Mouse (Mus musculus): ENCODE measurements around the gene Mepce. TPM values are rescaled to one million over a fixed set of nuclear protein-coding genes. Genes with fewer than 3 reads are reported as not detected.
A peak's percentile ranks its signal among the peaks of the same experiment; 100 is the strongest.

Mepce gene
- polyA plus RNA-seq, 1 experiment from 2014 or later = 9.2 TPM

DNA sequence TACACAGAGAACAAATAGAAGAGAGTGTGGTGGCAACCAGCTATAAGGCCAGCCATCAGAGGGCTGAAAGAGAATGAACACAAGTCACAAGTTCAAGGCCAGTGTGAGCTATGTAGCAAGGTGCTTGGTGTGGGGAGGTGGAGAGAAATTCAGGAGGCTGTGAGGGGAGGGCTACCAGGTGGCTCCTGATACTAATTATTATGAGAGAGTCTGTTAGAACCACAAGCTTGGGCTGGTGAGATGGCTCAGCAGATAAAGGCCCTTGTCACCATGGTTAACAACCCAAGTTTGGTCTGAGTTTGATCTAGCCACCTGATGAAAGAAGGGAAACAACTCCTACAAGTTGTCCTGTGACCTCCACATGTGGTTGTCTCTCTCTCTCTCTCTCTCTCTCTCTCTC, 14.7 kb downstream of the Mepce start:
- no peak for ATAC-seq
- Histone ChIP-seq H3K4me3 (replicated peaks) (no peak overlapping the region), H3K27ac (no peak overlapping the region), H3K9ac (no peak overlapping the region), H3K27me3 (replicated peaks) (no peaks in the 10 kb centered on the region), H3K4me1 (replicated peaks) (0 out of 2 replicates have a peak, but pooled peaks cover 8% of the 10 kb centered on the region), H3K4me2 (replicated peaks) (no peak overlapping the region), H3K9me3 (no peaks in the 10 kb centered on the region), H3K36me3 (no peaks in the 10 kb centered on the region)

DNA sequence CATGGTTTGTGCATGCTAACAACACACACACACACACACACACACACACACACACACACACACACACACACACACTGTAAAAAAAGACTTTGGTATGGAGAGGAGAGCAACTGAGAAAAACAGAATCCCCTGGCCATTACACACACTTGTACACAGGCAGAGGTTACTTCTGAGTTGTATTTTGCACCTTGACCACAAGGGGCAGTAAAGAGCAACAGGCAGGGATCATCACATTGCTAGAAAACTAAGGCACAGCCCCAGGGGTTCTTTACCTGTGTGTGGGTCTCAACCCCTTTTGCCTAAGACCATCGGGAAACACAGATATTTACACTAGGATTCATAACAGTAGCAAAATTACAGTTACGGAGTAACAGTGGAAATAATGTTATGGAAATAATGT, 16.7 kb downstream of the Mepce start:
- Histone ChIP-seq H3K9ac (no peak overlapping the region), H3K27me3 (replicated peaks) (no peaks in the 10 kb centered on the region), H3K4me1 (replicated peaks) (no peaks in the 10 kb centered on the region), H3K4me3 (replicated peaks) (no peak overlapping the region), H3K27ac (no peak overlapping the region), H3K36me3 (no peaks in the 10 kb centered on the region), H3K9me3 (no peaks in the 10 kb centered on the region), H3K4me2 (replicated peaks) (no peak overlapping the region)
- peak; percentile 46; the same call in 1 of the 2 replicates for ATAC-seq
- 47% methylated on average over 2 of the region's 2 CpGs for WGBS

DNA sequence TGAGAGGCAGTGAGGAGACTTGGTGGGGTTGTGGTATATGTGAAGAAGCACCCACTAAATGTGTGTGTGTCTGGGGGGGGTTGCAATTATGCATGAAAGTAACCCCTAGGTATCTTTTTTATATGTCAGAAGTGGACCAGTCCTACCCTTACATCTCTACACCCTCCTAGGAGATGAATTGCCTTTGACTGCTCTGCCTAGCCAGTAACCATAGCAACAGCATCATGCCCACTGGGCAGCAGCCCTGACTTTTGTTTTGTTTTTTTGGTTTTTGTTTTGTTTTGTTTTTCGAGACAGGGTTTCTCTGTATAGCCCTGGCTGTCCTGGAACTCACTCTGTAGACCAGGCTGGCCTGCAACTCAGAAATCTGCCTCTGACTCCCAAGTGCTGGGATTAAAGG, 19.0 kb downstream of the Mepce start:
- H3K4me3 ChIP-seq (replicated peaks) = no peak overlapping the region
- no peak overlapping the region for H3K4me2 ChIP-seq (replicated peaks)
- WGBS = 59% methylated on average over 1 of the region's 1 CpGs
- H3K4me1 ChIP-seq (replicated peaks) = no peaks in the 10 kb centered on the region
- H3K36me3 ChIP-seq = no peaks in the 10 kb centered on the region
- no peaks in the 10 kb centered on the region for H3K9me3 ChIP-seq
- no peaks in the 10 kb centered on the region for H3K27me3 ChIP-seq (replicated peaks)
- H3K27ac ChIP-seq = no peak overlapping the region
- no peak overlapping the region for H3K9ac ChIP-seq
- no peak for ATAC-seq

DNA sequence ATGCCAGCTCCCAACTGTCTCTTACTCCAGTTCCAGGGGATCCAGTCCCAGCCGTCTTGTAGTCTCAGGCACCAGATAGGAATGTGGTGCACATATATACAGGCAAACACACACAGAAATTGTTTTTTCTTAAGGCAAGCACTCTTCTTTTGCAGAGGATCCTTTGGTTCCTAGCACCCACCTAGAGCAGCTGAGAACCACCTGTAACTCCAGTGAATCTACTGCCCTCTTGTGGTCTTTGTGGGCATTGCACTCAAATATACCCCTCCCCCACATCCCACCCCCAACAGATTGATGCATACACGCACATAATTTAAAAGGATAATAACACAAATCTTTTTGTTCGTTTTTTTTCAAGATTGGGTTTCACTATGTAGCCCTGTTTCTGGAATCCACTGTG, 21.2 kb downstream of the Mepce start:
- H3K9ac ChIP-seq = no peak overlapping the region
- H3K4me3 ChIP-seq (replicated peaks) = no peak overlapping the region
- H3K4me2 ChIP-seq (replicated peaks) = no peak overlapping the region
- H3K27me3 ChIP-seq (replicated peaks) = no peaks in the 10 kb centered on the region
- H3K36me3 ChIP-seq = no peaks in the 10 kb centered on the region
- no peaks in the 10 kb centered on the region for H3K9me3 ChIP-seq
- H3K4me1 ChIP-seq (replicated peaks) = no peaks in the 10 kb centered on the region
- H3K27ac ChIP-seq = no peak overlapping the region
- ATAC-seq = no peak
- WGBS = 59% methylated on average over 3 of the region's 3 CpGs

DNA sequence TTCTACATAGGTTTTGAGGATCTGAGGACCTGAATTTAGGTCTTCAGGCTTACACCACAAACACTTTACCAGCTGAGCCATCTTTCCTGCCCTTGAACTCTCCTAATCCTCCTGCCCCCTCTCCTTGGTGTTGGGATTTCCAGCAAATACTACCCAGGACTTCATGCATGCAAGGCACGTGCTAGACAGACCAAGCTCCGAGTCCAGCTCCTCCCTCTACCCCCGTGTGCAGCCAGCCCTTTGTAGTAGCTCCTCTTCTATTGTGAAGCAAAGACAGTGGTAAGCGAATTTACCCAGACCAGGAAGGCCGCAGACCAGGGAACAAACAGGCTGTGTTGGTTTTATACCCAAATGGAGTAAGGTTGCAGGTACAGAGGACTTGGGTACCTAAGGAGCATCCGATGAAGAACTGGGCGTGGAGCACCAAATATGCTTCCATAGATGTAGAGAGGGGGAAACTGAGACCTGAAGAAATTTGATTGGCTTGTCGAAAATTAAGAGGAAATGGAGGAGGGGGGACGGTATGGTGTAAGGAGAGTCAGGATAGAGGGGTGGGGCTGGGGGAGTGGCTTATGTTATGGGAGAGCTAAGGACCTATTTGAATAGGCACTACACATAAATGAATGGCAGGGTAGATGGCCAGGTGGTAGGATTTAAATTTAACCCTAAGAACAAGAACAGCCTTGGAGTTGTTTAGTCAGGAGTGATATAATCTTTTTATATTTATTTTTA, 22.7 kb downstream of the Mepce start:
- no peak for ATAC-seq

DNA sequence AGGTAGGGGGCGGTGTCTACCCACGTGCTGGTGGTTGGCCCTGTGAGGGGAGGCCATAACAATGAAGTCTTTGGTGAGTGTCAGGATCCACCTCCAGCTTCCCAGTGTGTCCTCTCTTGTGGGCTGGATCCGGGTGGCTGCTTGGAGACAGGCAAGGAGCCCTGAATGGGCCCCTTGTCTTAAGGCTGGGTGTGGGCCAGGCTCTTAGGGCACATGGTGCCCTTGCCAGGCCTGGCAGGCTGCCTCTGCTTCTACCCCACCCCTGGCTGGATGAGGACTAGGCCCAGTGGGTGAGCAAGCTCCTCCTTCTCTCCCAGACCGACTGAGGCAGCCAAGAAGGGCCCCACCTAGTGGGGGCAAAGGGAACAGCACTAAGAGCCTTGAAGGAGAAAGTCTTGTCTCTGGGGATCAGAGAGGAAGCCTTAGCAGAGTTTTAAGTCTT, 27.5 kb downstream of the Mepce start:
- Histone ChIP-seq H3K4me3 (replicated peaks) (no peak overlapping the region), H3K4me2 (replicated peaks) (no peak overlapping the region), H3K27me3 (replicated peaks) (no peaks in the 10 kb centered on the region), H3K9me3 (no peaks in the 10 kb centered on the region), H3K36me3 (peaks cover 31% of the 10 kb centered on the region), H3K4me1 (replicated peaks) (peaks cover 7% of the 10 kb centered on the region), H3K27ac (no peak overlapping the region), H3K9ac (no peak overlapping the region)
- ATAC-seq = peak; percentile 79
- 36% methylated on average over 4 of the region's 4 CpGs for WGBS

More for the DNA sequence above, 22.7 kb downstream of the Mepce start:
- H3K9ac ChIP-seq = no peak overlapping the region
- WGBS = 53% methylated on average over 9 of the region's 9 CpGs
- no peak overlapping the region for H3K4me2 ChIP-seq (replicated peaks)
- H3K36me3 ChIP-seq = 0 out of 2 replicates have a peak, but pooled peaks cover 3% of the 10 kb centered on the region
- no peak overlapping the region for H3K4me3 ChIP-seq (replicated peaks)
- H3K9me3 ChIP-seq = no peaks in the 10 kb centered on the region
- H3K27ac ChIP-seq = no peak overlapping the region
- peaks cover 3% of the 10 kb centered on the region for H3K4me1 ChIP-seq (replicated peaks)
- H3K27me3 ChIP-seq (replicated peaks) = no peaks in the 10 kb centered on the region

DNA sequence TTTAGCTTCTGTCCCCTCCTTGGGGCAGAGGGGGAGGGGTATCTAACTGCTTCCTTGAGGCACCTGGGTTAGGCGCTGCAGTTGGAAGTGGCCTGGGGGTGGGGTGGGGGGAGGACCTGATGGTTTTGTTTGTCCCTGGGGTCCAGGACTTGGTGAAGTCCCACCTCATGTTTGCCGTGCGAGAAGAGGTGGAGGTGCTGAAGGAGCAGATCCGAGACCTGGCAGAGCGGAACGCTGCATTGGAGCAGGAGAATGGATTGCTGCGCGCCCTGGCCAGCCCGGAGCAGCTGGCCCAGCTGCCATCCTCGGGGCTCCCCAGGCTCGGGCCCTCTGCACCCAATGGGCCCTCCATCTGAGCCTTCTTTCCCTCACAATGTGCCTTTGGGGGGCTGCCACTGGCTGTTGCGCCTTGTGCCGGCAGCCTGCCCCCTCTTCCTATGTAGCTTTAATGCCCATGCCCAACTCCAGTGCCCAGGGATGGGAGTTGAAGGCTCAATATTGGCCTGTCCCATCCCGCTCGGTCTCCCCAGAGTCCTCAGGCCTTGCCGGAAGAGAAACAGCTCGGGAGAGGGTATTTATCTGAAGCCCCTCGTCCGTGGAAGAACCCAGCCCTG, 28.4 kb downstream of the Mepce start:
- H3K27ac ChIP-seq = no peak overlapping the region
- 93% methylated on average over 19 of the region's 19 CpGs for WGBS
- no peaks in the 10 kb centered on the region for H3K27me3 ChIP-seq (replicated peaks)
- H3K36me3 ChIP-seq = peaks cover 31% of the 10 kb centered on the region
- no peak overlapping the region for H3K4me2 ChIP-seq (replicated peaks)
- ATAC-seq = no peak
- peaks cover 7% of the 10 kb centered on the region for H3K4me1 ChIP-seq (replicated peaks)
- no peaks in the 10 kb centered on the region for H3K9me3 ChIP-seq
- no peak overlapping the region for H3K4me3 ChIP-seq (replicated peaks)
- H3K9ac ChIP-seq = no peak overlapping the region

DNA sequence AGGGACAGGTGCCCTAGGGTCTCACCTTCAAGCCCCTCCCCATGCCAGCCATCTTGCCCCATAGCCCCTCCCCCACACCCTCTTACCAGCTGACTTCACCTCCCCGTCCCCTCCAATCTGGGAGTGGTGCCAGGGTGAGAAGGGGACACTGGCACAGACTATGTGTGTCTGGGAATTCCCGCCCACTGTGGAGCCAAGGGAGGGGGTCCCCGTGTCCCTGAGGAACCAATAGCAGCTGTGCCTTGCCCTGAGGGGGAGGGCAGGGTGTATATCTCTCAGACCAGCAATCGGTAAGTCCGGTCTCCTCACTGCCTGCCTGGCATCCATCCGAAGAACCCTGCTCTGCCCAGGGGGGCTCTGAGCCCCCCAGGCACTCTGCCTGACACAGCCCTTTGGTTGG, 29.6 kb downstream of the Mepce start:
- no peak for ATAC-seq
- Histone ChIP-seq H3K27me3 (replicated peaks) (no peaks in the 10 kb centered on the region), H3K4me3 (replicated peaks) (no peak overlapping the region), H3K9ac (no peak overlapping the region), H3K4me1 (replicated peaks) (peaks cover 12% of the 10 kb centered on the region), H3K27ac (no peak overlapping the region), H3K36me3 (peaks cover 37% of the 10 kb centered on the region), H3K4me2 (replicated peaks) (no peak overlapping the region), H3K9me3 (no peaks in the 10 kb centered on the region)
- 81% methylated on average over 6 of the region's 6 CpGs for WGBS

DNA sequence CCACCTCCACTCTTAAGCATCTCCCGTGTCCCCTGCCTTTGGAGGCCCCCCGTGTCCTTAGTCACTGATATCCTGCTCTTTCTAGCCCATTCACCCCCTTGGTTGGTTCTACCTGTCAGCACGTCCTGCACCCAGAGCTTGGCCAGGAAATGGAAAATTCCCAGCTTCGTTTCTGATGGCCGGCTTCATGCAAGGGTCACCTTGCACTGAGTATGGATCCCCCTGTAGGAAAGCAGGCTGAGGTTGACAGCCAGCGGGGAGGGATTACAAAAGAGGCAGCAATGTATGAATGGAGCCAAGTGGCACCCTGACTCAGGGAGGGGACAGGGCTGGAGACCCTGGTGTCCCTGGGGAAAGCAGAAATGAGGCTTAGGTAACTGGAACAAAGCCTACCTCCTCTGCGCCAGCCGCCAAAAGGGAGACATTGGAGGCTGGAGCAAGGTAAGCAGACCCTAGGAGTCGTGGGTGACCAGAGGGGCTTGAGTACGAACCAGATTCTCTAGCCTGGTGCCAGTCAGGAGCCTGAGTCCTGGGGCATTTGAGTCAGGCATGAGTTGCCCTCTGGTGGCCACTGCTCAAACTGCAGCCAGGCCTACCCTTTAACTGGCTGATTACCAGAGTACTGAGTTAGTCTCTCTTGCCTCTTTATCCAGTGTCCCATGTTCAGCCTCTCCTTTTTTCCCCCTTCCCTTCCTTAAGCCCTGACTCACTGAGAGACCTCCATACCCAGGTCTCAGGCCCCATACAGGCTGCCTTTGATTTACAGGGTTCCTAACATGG, 30.4 kb downstream of the Mepce start:
- Histone ChIP-seq H3K27ac (no peak overlapping the region), H3K4me3 (replicated peaks) (no peak overlapping the region), H3K36me3 (peaks cover 44% of the 10 kb centered on the region), H3K27me3 (replicated peaks) (no peaks in the 10 kb centered on the region), H3K9me3 (no peaks in the 10 kb centered on the region), H3K4me1 (replicated peaks) (peaks cover 14% of the 10 kb centered on the region), H3K9ac (no peak overlapping the region), H3K4me2 (replicated peaks) (no peak overlapping the region)
- 45% methylated on average over 10 of the region's 10 CpGs for WGBS
- ATAC-seq = peak; percentile 57

DNA sequence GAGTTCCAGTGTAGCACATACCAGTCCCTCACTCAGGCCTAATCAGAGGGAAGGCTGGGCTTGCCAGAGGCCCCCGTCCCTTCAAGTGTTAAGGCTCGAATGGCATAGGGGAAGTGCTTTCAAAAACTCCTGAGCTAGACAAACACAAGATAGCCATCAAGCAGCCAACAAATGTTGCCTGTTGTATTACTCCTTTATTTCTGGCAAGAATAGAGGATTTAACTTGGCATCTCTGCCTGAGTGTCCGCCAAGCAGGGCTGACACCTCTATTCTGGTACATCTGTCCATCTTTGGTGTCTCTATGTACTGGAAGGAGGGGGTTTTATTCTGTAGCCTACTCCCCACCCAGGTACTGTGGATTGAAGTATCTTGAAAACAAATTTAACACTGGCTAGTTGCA, 31.3 kb downstream of the Mepce start:
- ATAC-seq = no peak
- Histone ChIP-seq H3K9me3 (no peaks in the 10 kb centered on the region), H3K4me2 (replicated peaks) (no peak overlapping the region), H3K9ac (no peak overlapping the region), H3K36me3 (peaks cover 53% of the 10 kb centered on the region), H3K27ac (no peak overlapping the region), H3K27me3 (replicated peaks) (no peaks in the 10 kb centered on the region), H3K4me3 (replicated peaks) (no peak overlapping the region), H3K4me1 (replicated peaks) (peaks cover 14% of the 10 kb centered on the region)
- 79% methylated on average over 3 of the region's 3 CpGs for WGBS

DNA sequence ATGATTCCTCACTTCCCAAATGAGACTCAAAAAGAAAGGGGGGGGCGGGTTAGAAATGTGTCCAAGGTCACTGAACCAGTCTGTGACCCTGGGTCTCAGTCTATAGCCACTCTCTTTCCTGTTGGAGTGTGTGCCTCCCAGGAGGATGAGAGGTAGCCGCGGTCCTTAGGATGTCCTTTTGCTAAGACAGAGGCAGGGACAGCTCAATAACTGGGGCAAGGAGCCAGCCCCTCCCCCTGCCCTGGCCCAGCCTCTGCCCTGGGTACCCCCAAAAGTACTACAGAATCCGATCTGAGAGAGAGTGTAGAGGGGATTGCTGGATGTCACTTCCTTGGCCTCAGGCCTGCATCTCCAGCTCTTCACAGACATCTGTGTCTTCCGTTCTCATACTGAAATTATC, 32.0 kb downstream of the Mepce start:
- ATAC-seq = no peak
- H3K36me3 ChIP-seq = peaks cover 55% of the 10 kb centered on the region
- WGBS = 86% methylated on average over 5 of the region's 5 CpGs
- H3K9ac ChIP-seq = no peak overlapping the region
- no peaks in the 10 kb centered on the region for H3K9me3 ChIP-seq
- no peaks in the 10 kb centered on the region for H3K27me3 ChIP-seq (replicated peaks)
- H3K4me2 ChIP-seq (replicated peaks) = no peak overlapping the region
- no peak overlapping the region for H3K27ac ChIP-seq
- peaks cover 14% of the 10 kb centered on the region for H3K4me1 ChIP-seq (replicated peaks)
- H3K4me3 ChIP-seq (replicated peaks) = no peak overlapping the region

DNA sequence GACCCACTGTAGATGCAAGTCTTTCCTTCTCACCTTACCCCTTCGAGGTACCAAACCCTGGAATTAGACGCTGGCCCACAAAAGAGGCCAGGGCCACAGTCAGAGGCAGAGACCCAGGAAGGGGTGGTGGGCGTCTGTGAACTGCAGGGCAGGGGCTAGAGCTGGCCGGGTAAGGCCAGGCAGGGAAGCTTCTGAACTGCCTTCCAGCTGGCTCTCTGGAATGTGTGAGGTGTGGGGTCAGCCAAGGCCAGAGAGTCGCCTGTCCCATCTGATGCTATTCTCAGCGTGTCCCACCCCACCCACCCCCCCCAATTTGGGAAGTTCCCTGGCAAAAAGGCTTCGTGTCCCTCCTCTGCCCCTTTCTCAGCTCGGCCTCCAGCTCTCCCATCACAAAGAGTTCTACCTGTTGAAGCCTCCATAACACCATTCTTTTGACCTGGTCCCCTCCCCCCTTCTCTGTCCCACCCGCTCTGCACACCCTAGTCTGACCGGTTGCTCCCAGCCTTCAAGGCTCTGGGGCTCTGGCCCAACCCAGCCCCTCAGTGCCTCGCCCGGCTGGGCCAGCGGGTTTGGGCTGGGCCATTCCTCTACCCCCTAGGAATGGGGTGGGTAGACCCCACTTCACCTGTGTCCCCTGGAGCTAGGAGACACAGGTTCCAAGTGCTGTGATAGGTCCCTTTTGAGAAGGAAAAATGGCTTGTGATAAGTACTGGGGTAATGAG, 34.2 kb downstream of the Mepce start:
- Histone ChIP-seq H3K4me2 (replicated peaks) (no peak overlapping the region), H3K4me3 (replicated peaks) (no peak overlapping the region), H3K9me3 (no peaks in the 10 kb centered on the region), H3K4me1 (replicated peaks) (peaks cover 25% of the 10 kb centered on the region), H3K36me3 (peaks cover 43% of the 10 kb centered on the region), H3K9ac (no peak overlapping the region), H3K27ac (no peak overlapping the region), H3K27me3 (replicated peaks) (no peaks in the 10 kb centered on the region)
- no peak for ATAC-seq
- 61% methylated on average over 13 of the region's 13 CpGs for WGBS

Measured in intestine, embryonic 15.5 days (tissue).